Mouse (Mus musculus) adrenal gland, postnatal 36 days (tissue): ENCODE results near the gene Pnkp. TPM values are rescaled to one million over a fixed set of nuclear protein-coding genes. Genes with fewer than 3 reads are reported as not detected.
A peak's percentile ranks its signal among the peaks of the same experiment; 100 is the strongest.

Source experiments
- DNase-seq, 2 experiments: peaks; one replicate each; pipeline ENCODE4 v3.0.0; 2021; ENCODE audit warnings: mixed read lengths in 1 of 2
- total RNA-seq, 2 experiments: library from RNA; stranded (reverse); gene quantifications; 2 replicates each; pipeline ENCODE4 v1.2.3; 2021

The Pnkp gene
- total RNA-seq, 2 experiments from 2014 or later, result 41.7 to 50.6 TPM

GRCm38 (mm10) chr7:44826771-44827170 lies 30.2 kb upstream of the Pnkp start:
- peak; percentile 22 to 31 for DNase-seq

DNA sequence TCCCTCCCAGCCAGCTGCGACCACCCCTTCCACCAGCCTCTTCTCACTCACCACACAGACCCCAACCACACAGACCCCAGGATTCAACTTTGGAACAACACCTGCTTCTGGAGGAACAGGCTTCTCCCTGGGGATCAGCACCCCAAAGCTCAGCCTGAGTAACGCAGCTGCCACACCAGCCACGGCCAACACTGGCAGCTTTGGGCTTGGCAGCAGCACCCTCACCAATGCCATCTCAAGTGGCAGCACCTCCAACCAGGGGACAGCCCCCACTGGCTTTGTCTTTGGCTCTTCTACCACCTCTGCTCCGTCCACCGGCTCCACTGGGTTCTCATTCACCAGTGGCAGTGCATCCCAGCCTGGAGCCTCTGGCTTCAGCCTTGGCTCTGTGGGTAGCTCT lies 28.2 kb upstream of the Pnkp start:
- DNase-seq, result no peak

DNA sequence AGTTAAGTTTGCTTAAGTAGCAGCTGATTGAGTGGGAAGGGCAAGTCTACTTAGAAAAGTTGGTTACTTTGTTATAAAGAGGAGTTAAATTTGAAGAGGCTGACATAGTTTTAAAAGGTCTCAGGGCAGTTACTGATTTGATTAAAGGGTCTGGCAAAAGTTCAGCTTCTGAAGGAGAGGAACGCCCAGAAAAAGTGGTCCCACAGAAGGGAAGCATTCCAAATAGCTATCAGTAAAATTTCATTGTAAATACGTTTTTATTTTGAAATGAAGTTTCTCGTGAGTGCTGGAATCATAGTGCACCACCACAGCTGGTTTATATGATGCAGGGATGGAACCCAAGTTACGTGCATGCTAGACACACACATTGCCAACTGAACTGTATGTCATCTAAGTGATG lies 24.2 kb upstream of the Pnkp start:
- no peak for DNase-seq

DNA sequence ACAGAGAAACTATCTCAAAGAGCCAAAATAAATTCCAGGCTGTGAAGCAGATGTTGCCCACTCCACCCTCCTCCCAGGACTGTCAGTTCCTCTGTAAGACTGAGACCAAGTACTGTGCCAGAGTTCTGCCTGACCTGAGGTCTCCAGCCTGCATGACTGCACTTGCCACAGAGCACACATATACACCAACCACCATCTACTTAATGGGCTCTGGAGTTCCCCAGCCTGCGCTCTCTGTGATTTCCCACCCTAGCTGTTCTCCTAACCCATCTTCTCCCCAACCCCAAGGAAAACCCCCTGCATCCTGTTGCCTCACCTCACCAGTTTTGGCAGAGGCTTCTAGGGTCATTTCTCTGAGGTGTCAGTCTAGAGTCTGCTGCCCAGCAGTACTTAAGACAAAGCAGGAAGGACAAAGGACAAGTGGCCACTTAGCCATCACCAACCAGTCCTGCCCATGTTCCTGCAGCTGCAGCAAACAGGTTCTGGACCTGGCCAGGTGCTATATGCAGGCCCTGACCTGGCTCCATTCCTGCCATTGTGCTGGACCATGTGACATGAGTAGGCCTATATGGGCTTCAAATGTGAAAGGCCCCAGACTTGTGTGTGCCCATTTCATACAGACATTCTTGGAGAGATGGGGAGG lies 21.4 kb upstream of the Pnkp start:
- no peak for DNase-seq

DNA sequence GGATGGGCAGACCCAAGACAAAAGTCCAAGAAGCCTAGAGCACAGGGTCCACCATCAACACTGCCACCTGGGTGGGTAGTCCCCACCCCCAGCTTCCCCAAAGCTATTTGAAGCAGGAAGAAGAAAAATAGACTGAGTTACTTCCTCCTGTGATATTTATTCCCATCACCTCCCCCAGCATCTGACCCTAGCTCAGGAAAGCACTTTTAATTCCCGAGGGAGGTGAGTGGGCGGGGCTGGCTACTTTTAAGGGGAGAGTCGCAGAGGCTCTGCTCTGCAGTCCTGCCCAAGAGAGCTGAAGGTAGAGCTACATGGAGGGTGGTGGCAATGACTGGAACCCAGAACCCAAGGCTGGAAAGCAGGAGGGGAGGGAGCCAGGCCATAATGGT lies 20.9 kb upstream of the Pnkp start:
- DNase-seq, result peak; percentile 29 to 63

- no peak for DNase-seq
Measured at GRCm38 (mm10) chr7:44836423-44837053, 20.4 kb upstream of the Pnkp start.

GRCm38 (mm10) chr7:44838073-44838472 lies 18.9 kb upstream of the Pnkp start:
- no peak for DNase-seq

DNA sequence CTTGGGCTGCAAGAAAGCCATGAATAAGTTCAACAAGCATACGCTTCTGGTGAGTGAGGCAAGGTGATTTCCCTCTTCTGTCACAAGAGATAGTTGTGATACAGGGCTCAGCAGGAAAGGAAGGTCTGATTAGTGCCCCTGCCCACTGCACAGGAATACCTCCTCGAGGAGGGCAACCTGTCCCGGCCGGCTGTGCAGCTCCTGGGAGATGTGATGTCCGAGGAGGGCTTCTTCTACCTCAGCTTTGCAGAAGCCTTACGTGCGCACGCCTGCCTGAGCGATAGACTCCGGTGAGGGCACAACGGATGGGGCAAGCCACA lies 17.8 kb upstream of the Pnkp start:
- no peak for DNase-seq

DNA sequence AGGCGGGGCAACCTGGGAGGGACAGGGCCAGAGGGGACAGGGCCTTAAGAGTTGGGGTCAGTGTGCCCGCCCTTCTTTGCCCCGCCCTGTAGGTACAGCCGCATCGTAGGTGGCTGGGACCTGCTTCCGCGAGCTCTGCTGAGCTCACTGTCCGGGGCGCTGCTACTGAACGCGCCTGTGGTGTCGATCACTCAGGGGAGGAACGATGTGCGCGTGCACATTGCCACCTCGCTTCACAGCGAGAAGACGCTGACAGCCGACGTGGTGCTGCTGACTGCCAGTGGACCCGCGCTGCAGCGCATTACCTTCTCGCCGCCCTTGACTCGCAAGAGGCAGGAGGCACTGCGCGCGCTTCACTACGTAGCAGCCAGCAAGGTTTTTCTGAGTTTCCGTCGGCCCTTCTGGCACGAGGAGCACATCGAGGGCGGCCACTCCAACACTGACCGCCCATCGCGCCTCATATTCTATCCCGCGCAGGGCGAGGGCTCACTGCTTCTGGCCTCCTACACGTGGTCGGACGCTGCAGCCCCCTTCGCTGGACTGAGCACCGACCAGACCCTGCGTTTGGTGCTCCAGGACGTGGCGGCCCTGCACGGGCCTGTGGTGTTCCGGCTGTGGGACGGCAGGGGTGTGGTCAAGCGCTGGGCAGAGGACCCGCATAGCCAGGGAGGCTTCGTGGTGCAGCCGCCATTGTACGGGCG lies 17.3 kb upstream of the Pnkp start:
- peak; percentile 63 to 67 for DNase-seq

- no peak for DNase-seq
Measured at GRCm38 (mm10) chr7:44840426-44840825, 16.5 kb upstream of the Pnkp start.

DNA sequence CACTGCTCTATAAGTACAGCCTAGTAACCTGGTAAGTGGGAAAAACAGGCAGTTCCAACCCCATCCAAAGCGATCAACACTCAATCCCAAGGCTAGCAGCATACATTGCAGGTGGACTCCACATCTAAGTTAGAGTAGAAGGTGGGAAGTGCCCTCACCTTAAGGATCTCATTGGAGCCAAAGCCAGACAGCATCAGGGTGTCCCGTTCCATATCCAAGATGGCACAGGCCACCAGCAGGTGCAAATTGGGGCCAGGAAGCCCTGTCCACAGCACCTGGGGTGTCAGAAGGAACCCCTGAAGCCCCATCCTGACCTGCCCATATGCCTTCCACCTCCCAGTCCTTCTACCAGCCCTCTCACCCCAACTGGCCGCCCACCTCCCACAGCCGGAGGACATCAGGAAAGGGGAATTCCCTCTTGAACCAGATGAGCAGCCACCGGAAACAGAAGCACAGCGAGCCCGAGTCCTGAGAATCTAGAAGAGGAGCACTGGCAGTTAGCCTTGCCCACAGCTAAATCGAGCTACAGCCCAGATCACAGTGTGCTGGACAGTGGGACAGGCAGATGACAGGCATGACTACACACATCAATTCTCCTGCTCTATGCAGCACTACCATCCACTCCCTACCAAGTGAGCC lies 15.0 kb upstream of the Pnkp start:
- DNase-seq, result no peak

GRCm38 (mm10) chr7:44845006-44845405 lies 11.9 kb upstream of the Pnkp start:
- no peak for DNase-seq

- no peak for DNase-seq
Measured at GRCm38 (mm10) chr7:44846804-44847203, 10.1 kb upstream of the Pnkp start.

DNA sequence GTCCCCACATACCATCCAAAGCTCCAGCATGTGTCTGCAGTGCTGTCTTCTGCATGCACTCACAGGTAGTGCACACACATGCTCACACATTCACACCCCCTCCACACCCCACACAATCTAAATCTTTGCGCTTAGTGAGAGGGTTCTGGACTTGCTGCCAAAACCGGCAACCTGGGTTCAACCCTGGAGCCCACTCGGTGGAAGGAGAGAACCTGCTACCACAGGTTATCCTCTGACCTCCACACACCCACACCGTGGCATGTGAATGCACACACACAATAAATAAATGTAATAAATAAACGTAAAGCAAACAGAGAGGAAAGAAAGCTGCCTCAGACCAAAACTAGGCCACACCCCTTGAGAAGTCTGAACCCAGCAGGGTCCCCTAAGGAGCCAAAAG lies 9.2 kb upstream of the Pnkp start:
- DNase-seq, result no peak

GRCm38 (mm10) chr7:44848561-44849415 lies 8.2 kb upstream of the Pnkp start, which contains the start of the genes Akt1s1 and Tbc1d17:
Gene Akt1s1, plus strand, starts transcription at chr7:44848991.
Gene Tbc1d17, minus strand, starts transcription at chr7:44849079.
- DNase-seq, result peak; percentile 98 to 99

DNA sequence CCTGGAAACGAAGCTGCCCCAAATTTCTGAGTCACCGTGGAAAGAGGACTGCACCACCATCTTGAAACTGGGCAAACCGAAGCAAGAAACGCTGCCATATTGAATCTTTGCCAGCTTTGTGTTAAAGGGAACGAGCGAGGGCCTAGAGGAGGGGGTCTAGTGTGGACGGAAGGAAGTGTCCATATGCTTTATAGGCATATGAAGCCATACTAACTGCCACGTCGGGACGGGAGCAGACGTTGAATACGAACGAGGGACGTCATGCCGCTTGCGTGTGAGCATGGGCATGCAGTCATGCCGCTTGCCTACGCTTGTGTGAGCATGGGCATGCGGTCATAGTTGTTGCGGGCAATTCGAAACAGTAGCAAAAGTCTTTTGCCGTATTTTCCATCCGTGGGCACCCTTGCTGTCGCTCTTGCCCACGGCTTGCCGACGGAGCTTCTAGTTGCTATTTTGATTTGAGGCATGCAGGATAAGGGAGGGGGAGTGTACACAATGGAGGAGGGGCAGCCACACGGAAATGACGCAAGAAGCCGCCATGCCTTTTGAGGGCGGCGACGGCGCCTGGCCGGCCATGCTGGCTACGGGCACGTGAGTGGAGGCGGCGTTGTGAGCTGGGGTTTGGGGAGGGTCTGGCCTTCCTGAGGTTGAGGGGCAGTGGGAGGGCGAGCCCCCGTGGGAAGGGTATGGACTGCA lies 7.4 kb upstream of the Pnkp start:
- DNase-seq, result peak; percentile 94

GRCm38 (mm10) chr7:44850146-44850545 lies 6.8 kb upstream of the Pnkp start:
- DNase-seq, result peak; percentile 84 to 92

DNA sequence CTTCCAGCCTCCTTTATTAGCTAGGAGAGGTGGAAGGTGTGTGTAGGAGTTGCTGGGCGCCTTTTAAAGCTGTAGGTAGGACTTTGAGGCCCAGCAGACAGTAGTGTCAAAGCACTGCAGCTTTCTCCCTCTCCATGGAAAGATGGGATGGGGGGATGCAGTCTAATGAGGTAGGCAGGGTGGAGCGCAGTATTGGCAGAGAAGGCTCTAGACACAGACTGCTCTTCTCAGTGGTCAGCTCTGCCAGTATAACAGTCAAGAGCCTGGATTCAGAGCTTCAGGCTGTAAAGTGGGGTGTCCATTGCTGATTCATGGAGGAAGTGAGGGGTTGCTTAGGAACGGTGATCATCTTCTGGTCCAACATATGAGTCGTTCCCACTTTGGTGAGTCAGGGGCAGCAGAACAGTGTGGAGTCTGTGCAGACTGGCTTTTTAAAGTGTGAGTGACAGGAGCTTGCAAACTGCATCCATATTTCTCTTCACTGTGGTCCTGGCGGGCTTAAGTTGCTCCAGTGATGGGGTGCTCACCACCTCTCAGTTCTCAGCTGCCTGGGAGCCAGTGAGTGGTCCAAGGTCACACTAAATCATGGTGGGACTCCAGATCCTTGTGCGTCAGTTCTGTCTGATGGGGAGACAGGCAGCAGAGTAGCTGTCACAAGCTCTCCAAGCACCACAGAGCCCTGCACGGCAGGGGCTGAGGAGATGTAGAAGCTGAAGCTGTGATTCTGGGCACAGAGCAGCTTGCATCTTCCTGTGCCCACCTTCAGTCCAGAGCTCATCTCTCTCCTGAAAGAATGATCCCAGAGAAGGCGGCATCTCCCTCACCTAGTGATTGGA lies 5.9 kb upstream of the Pnkp start:
- DNase-seq, result no peak

GRCm38 (mm10) chr7:44851625-44852234 lies 5.2 kb upstream of the Pnkp start:
- no peak for DNase-seq
